Mouse (Mus musculus) neural tube, postnatal 0 days (tissue): ENCODE data around the gene Xrcc6. TPM values are rescaled to one million over a fixed set of nuclear protein-coding genes. Genes with fewer than 3 reads are reported as not detected.

Source experiments
- polyA plus RNA-seq: library from polyadenylated mRNA; unstranded; fragments of >200 nt; fragmentation: Nextera tagmentation; extraction: Ambion mirVana; gene quantifications from 2 replicates; pipeline ENCODE4 v1.2.1, GENCODE M21; 2015

Xrcc6 gene
- polyA plus RNA-seq: 30.4 and 33.7 TPM in 2 replicates

GRCm38 (mm10) chr15:81987646-81988045, at the start of gene Xrcc6:
Gene Xrcc6 (plus strand): TSS chr15:81987835.

GRCm38 (mm10) chr15:81960171-81961077, 27.2 kb upstream of the Xrcc6 start, which contains the start of gene Pmm1:
Gene Pmm1 (minus strand): TSS chr15:81960930.

GRCm38 (mm10) chr15:81980321-81980720, 7.3 kb upstream of the Xrcc6 start, which contains the start of gene 1700029P11Rik:
Gene 1700029P11Rik (plus strand): TSS chr15:81980540.

GRCm38 (mm10) chr15:82033762-82034161, 46.1 kb downstream of the Xrcc6 start, which contains the start of gene Desi1:
Gene Desi1 (minus strand): TSS chr15:82033862.

GRCm38 (mm10) chr15:82047080-82047883, 59.6 kb downstream of the Xrcc6 start, which contains the start of gene Snu13:
Gene Snu13 (minus strand): TSS chr15:82047598.

GRCm38 (mm10) chr15:82058719-82059201, 71.1 kb downstream of the Xrcc6 start, which contains the start of gene 4930407I10Rik:
Gene 4930407I10Rik (plus strand): TSS chr15:82059151.

GRCm38 (mm10) chr15:82069898-82070297, 82.3 kb downstream of the Xrcc6 start, which contains the start of gene Mei1:
Gene Mei1 (plus strand): TSS chr15:82069996.

Other genes with a start within 250 kb of the Xrcc6 start
- gene Zc3h7b, start 242.8 kb upstream of the Xrcc6 start, polyA plus RNA-seq: 31.6 and 43.7 TPM in 2 replicates
- 90.7 and 102 TPM in 2 replicates for gene Rangap1, start 242.3 kb upstream of the Xrcc6 start, polyA plus RNA-seq
- gene Tef, start 185.4 kb upstream of the Xrcc6 start, polyA plus RNA-seq: 27.3 and 28.9 TPM in 2 replicates
- gene Tob2, start 129.0 kb upstream of the Xrcc6 start, polyA plus RNA-seq: 11.7 and 15.7 TPM in 2 replicates
- gene Phf5a, start 115.9 kb upstream of the Xrcc6 start, polyA plus RNA-seq: 98.4 and 112 TPM in 2 replicates
- gene Aco2, start 115.5 kb upstream of the Xrcc6 start, polyA plus RNA-seq: 276 and 309 TPM in 2 replicates
- gene Polr3h, start 61.6 kb upstream of the Xrcc6 start, polyA plus RNA-seq: 119 and 137 TPM in 2 replicates
- gene Csdc2, start 51.1 kb upstream of the Xrcc6 start, polyA plus RNA-seq: 241 and 292 TPM in 2 replicates
- gene Pmm1, start 26.9 kb upstream of the Xrcc6 start, polyA plus RNA-seq: 137 and 146 TPM in 2 replicates
- gene 1700029P11Rik, start 7.3 kb upstream of the Xrcc6 start, polyA plus RNA-seq: not detected in 2 replicates
- 53.0 and 55.9 TPM in 2 replicates for gene Desi1, start 46.0 kb downstream of the Xrcc6 start, polyA plus RNA-seq
- 248 and 267 TPM in 2 replicates for gene Snu13, start 59.8 kb downstream of the Xrcc6 start, polyA plus RNA-seq
- gene 4930407I10Rik, start 71.3 kb downstream of the Xrcc6 start, polyA plus RNA-seq: not detected in 2 replicates
- gene Mei1, start 82.2 kb downstream of the Xrcc6 start, polyA plus RNA-seq: 0.09 and 0.10 TPM in 2 replicates
- 9.0 and 11.0 TPM in 2 replicates for gene Ccdc134, start 140.1 kb downstream of the Xrcc6 start, polyA plus RNA-seq
- 151 and 162 TPM in 2 replicates for gene Srebf2, start 159.3 kb downstream of the Xrcc6 start, polyA plus RNA-seq
- 18.3 and 22.7 TPM in 2 replicates for gene Shisa8, start 225.0 kb downstream of the Xrcc6 start, polyA plus RNA-seq
- gene Tnfrsf13c, start 236.5 kb downstream of the Xrcc6 start, polyA plus RNA-seq: 0.97 and 1.0 TPM in 2 replicates